Mouse (Mus musculus) CH12.LX (cell line): ENCODE measurements around the gene Ccr1l1.

Experiments
- CTCF ChIP-seq, 2 experiments: IDR thresholded peaks in 1 of 2; conservative IDR thresholded peaks in 1 of 2; 2 replicates each; pipeline ENCODE4 v1.5.1; 2011 to 2012; ENCODE audit warnings: low read depth in 2 of 2, low read length in 2 of 2, improper control_type of control experiment in 1 of 2, inconsistent platforms in 1 of 2, mild to moderate bottlenecking in 1 of 2, moderate library complexity in 1 of 2
- GABPA ChIP-seq: IDR thresholded peaks from 2 replicates; pipeline ENCODE4 v1.6.1; 2012; ENCODE audit warnings: low read depth, low read length, improper control_type of control experiment, inconsistent platforms; ENCODE audit not compliant: insufficient replicate concordance
- MAFK ChIP-seq: IDR thresholded peaks from 2 replicates; pipeline ENCODE4 v1.6.1; 2011; ENCODE audit warnings: low read length, improper control_type of control experiment; ENCODE audit not compliant: insufficient replicate concordance
- MAX ChIP-seq: IDR thresholded peaks from 2 replicates; pipeline ENCODE4 v1.6.1; 2011; ENCODE audit warnings: low read length, improper control_type of control experiment
- POLR2A ChIP-seq: IDR thresholded peaks from 2 replicates; pipeline ENCODE4 v1.6.1; 2011; ENCODE audit warnings: low read depth, mild to moderate bottlenecking, improper control_type of control experiment, low read length
- TCF12 ChIP-seq: IDR thresholded peaks from 2 replicates; pipeline ENCODE4 v1.6.1; 2014; ENCODE audit warnings: low read depth, mild to moderate bottlenecking, inconsistent platforms, low read length, improper control_type of control experiment

DNA sequence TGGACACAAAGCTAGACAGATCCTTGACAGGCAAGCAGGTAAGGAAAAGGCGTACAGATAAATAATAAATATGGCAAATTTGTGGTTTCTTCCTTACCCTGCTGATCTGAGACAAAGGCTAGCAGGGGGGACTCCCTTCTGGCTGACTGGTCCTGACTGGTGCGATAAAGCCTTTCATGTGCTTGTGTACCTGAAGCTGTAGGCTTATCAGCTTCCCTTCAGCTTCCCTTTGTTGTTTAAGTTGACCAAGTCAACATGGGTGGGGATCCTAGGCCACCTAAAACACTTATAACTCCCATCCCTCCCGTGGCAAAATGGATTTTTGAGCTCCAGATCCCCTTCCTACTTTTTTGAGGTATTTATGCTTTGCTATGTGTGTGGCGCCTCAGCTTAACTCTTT is 3.7 kb upstream of the Ccr1l1 start:
- TF ChIP-seq POLR2A: no peak
- TF ChIP-seq TCF12: no peak
- TF ChIP-seq MAX: no peak
- TF ChIP-seq CTCF (conservative IDR thresholded peaks at IDR 0.05 in 1 of 2, IDR thresholded peaks at IDR 0.05 in 1 of 2; ENCODE audit: low read depth in 2 of 2, low read length in 2 of 2): no peak
- TF ChIP-seq GABPA: no peak
- no peak for TF ChIP-seq MAFK
